Mouse (Mus musculus) CH12.LX (cell line): ENCODE results near the gene Fgfr2. TPM values are rescaled to one million over a fixed set of nuclear protein-coding genes. Genes with fewer than 3 reads are reported as not detected.

Experiments used
- DNase-seq: peaks from one replicate; pipeline ENCODE4 v3.0.0-alpha.2; 2013; ENCODE audit errors: extremely low read depth
- H3K27ac ChIP-seq: 2 replicates; pipeline ENCODE4 v1.5.1; 2012; ENCODE audit warnings: low read depth, mild to moderate bottlenecking, control low read depth, moderate library complexity; ENCODE audit not compliant: insufficient read depth
- H3K27me3 ChIP-seq: replicated peaks from 2 replicates; pipeline ENCODE3; 2012; ENCODE audit warnings: inconsistent platforms
- H3K36me3 ChIP-seq, 2 experiments: replicated peaks in 1 of 2; 2 replicates each; pipeline versions ENCODE3 to v1.6.1; 2012; ENCODE audit warnings: inconsistent platforms in 1 of 2, low read length in 1 of 2, mild to moderate bottlenecking in 1 of 2, mixed read lengths in 1 of 2, moderate library complexity in 1 of 2; ENCODE audit not compliant: control insufficient read depth in 1 of 2, insufficient read depth in 1 of 2
- H3K4me1 ChIP-seq, 2 experiments: 2 replicates each; pipeline ENCODE4 v1.6.1; 2012; ENCODE audit warnings: inconsistent platforms in 1 of 2, moderate library complexity in 1 of 2; ENCODE audit not compliant: insufficient read depth in 2 of 2, control insufficient read depth in 1 of 2
- H3K4me2 ChIP-seq: 2 replicates; pipeline ENCODE4 v1.6.1; 2012; ENCODE audit warnings: low read depth, mild to moderate bottlenecking, control low read depth; ENCODE audit not compliant: poor library complexity, insufficient read depth, severe bottlenecking
- H3K4me3 ChIP-seq, 3 experiments: fragments of 150-350 bp in 1 of 3; sonication (generic) in 1 of 3; replicated peaks in 1 of 3; 2 replicates each; pipeline versions ENCODE3 to v1.5.1; 2011 to 2012; ENCODE audit warnings: low read depth in 2 of 3, low read length in 2 of 3, mild to moderate bottlenecking in 2 of 3, moderate library complexity in 2 of 3, control low read depth in 1 of 3, improper control_type of control experiment in 1 of 3, inconsistent platforms in 1 of 3, mixed read lengths in 1 of 3; ENCODE audit not compliant: poor library complexity in 1 of 3
- H3K79me2 ChIP-seq: replicated peaks from 2 replicates; pipeline ENCODE4 v1.6.1; 2012; ENCODE audit warnings: mild to moderate bottlenecking, moderate library complexity; ENCODE audit not compliant: control insufficient read depth, poor library complexity, insufficient read depth, severe bottlenecking; ENCODE audit errors: extremely low read depth
- H3K9ac ChIP-seq: 2 replicates; pipeline ENCODE4 v1.6.1; 2012; ENCODE audit warnings: low read depth, mild to moderate bottlenecking, control low read depth, moderate library complexity; ENCODE audit not compliant: insufficient read depth
- H3K9me3 ChIP-seq: replicated peaks from 2 replicates; pipeline ENCODE3; 2012; ENCODE audit warnings: low read length, inconsistent platforms, mixed read lengths
- CTCF ChIP-seq, 2 experiments: IDR thresholded peaks in 1 of 2; conservative IDR thresholded peaks in 1 of 2; 2 replicates each; pipeline ENCODE4 v1.5.1; 2011 to 2012; ENCODE audit warnings: low read depth in 2 of 2, low read length in 2 of 2, improper control_type of control experiment in 1 of 2, inconsistent platforms in 1 of 2, mild to moderate bottlenecking in 1 of 2, moderate library complexity in 1 of 2
- E2F4 ChIP-seq: IDR thresholded peaks from 2 replicates; pipeline ENCODE4 v1.6.1; 2011; ENCODE audit warnings: low read depth, low read length, improper control_type of control experiment; ENCODE audit not compliant: insufficient replicate concordance
- EP300 ChIP-seq: IDR thresholded peaks from 2 replicates; pipeline ENCODE4 v1.6.1; 2011; ENCODE audit warnings: low read length, improper control_type of control experiment
- ETS1 ChIP-seq: conservative IDR thresholded peaks from 2 replicates; pipeline ENCODE4 v1.6.1; 2012; ENCODE audit warnings: low read depth, mild to moderate bottlenecking, inconsistent platforms, low read length, improper control_type of control experiment, moderate library complexity
- HCFC1 ChIP-seq: IDR thresholded peaks from 2 replicates; pipeline ENCODE4 v1.6.1; 2012; ENCODE audit warnings: low read depth, mild to moderate bottlenecking, inconsistent platforms, low read length, improper control_type of control experiment
- IRF4 ChIP-seq: IDR thresholded peaks from 2 replicates; pipeline ENCODE4 v1.6.1; 2014; ENCODE audit warnings: low read depth, mild to moderate bottlenecking, inconsistent platforms, low read length, improper control_type of control experiment
- MAZ ChIP-seq: IDR thresholded peaks from 2 replicates; pipeline ENCODE4 v1.6.1; 2012; ENCODE audit warnings: low read depth, mild to moderate bottlenecking, inconsistent platforms, low read length, improper control_type of control experiment, moderate library complexity
- MEF2A ChIP-seq: IDR thresholded peaks from 2 replicates; pipeline ENCODE4 v1.6.1; 2014; ENCODE audit warnings: low read depth, mild to moderate bottlenecking, inconsistent platforms, low read length, improper control_type of control experiment, borderline replicate concordance
- MYC ChIP-seq: IDR thresholded peaks from 2 replicates; pipeline ENCODE4 v1.6.1; 2011; ENCODE audit warnings: low read depth, mild to moderate bottlenecking, improper control_type of control experiment, low read length
- NELFE ChIP-seq: IDR thresholded peaks from 2 replicates; pipeline ENCODE4 v1.6.1; 2011; ENCODE audit warnings: low read depth, low read length, improper control_type of control experiment
- NRF1 ChIP-seq: IDR thresholded peaks from 2 replicates; pipeline ENCODE4 v1.6.1; 2014; ENCODE audit warnings: low read depth, mild to moderate bottlenecking, inconsistent platforms, low read length, improper control_type of control experiment, moderate library complexity
- RAD21 ChIP-seq: IDR thresholded peaks from 2 replicates; pipeline ENCODE4 v1.6.1; 2011; ENCODE audit warnings: low read depth, mild to moderate bottlenecking, low read length, improper control_type of control experiment, moderate library complexity
- SIN3A ChIP-seq: IDR thresholded peaks from 2 replicates; pipeline ENCODE4 v1.6.1; 2012; ENCODE audit warnings: low read length, improper control_type of control experiment, inconsistent platforms
- TBP ChIP-seq: conservative IDR thresholded peaks from 2 replicates; pipeline ENCODE4 v1.6.1; 2011; ENCODE audit warnings: low read depth, low read length, improper control_type of control experiment
- USF2 ChIP-seq: conservative IDR thresholded peaks from 2 replicates; pipeline ENCODE4 v1.6.1; 2011; ENCODE audit warnings: low read depth, low read length, improper control_type of control experiment
- ZNF384 ChIP-seq: IDR thresholded peaks from 2 replicates; pipeline ENCODE4 v1.6.1; 2012; ENCODE audit warnings: low read depth, low read length, improper control_type of control experiment, inconsistent platforms
- dilution Hi-C: fragments of 300-500 bp; cut with MboI; formaldehyde crosslinking; loops from 2 replicates; pipeline ENCODE4 v1.14.3; 2020; ENCODE audit warnings: low sequenced_read_pairs; ENCODE audit not compliant: extremely low pct_unique_long_range_greater_than_20kb, extremely low pct_ligation_motif_present
- in situ Hi-C: fragments of 300-500 bp; cut with MboI; formaldehyde crosslinking; loops from 3 replicates; pipeline ENCODE4 v1.14.3; 2019; ENCODE audit warnings: low sequenced_read_pairs, low pct_ligation_motif_present, low pct_unique_long_range_greater_than_20kb, mixed read lengths
- polyA plus RNA-seq: library from polyadenylated mRNA; unstranded; fragments of >175 nt; gene quantifications from 2 replicates; pipeline ENCODE4 v1.2.1, GENCODE M21; 2012; ENCODE audit warnings: low read depth; ENCODE audit not compliant: insufficient read length
- total RNA-seq, 2 experiments: library from RNA; depleted of rRNA; stranded (reverse); fragments of 300-350 nt in 1 of 2; fragments of >200 nt in 1 of 2; gene quantifications; 2 replicates each; pipeline ENCODE4 v1.2.3; 2012 to 2014

Gene Fgfr2
- total and polyA plus RNA-seq, 3 experiments, result not detected

GRCm38 (mm10) chr7:130859926-130860325 is 2263.2 kb downstream of the Fgfr2 start:
- Histone ChIP-seq H3K4me1 (peaks cover 21 to 72% of the 10 kb centered on the region in 2 experiments), H3K4me2 (no peak overlapping the region)

GRCm38 (mm10) chr7:130857973-130858372 is 2265.2 kb downstream of the Fgfr2 start:
- Histone ChIP-seq H3K9me3 (no peaks in the 10 kb centered on the region), H3K4me1 (peaks cover 13 to 53% of the 10 kb centered on the region in 2 experiments), H3K9ac (no peak overlapping the region), H3K36me3 (no peaks in the 10 kb centered on the region), H3K4me3 (no peak overlapping the region), H3K79me2 (no peaks in the 10 kb centered on the region), H3K27me3 (peaks cover 24% of the 10 kb centered on the region), H3K27ac (no peak overlapping the region), H3K4me2 (no peak overlapping the region)
- dilution Hi-C loops, result no loop called here
- TF ChIP-seq RAD21, result no peak
- TF ChIP-seq IRF4, result no peak
- in situ Hi-C loops, result no loop called here
- no peak for DNase-seq

More at GRCm38 (mm10) chr7:130859926-130860325, 2263.2 kb downstream of the Fgfr2 start:
- Histone ChIP-seq H3K27me3 (peaks cover 12% of the 10 kb centered on the region), H3K9ac (no peak overlapping the region), H3K27ac (no peak overlapping the region), H3K9me3 (no peaks in the 10 kb centered on the region), H3K4me3 (no peak overlapping the region), H3K36me3 (no peaks in the 10 kb centered on the region), H3K79me2 (no peaks in the 10 kb centered on the region)
- DNase-seq, result no peak
- dilution Hi-C loops (no loop called here), in situ Hi-C loops (no loop called here)
- TF ChIP-seq CTCF (conservative IDR thresholded peaks at IDR 0.05 in 1 of 2, IDR thresholded peaks at IDR 0.05 in 1 of 2; ENCODE audit: low read depth in 2 of 2, low read length in 2 of 2), result no peak
- no peak for TF ChIP-seq NRF1
- no peak for TF ChIP-seq MAZ
- TF ChIP-seq HCFC1, result no peak
- TF ChIP-seq USF2, result no peak
- no peak for TF ChIP-seq EP300
- no peak for TF ChIP-seq RAD21
- no peak for TF ChIP-seq MEF2A

DNA sequence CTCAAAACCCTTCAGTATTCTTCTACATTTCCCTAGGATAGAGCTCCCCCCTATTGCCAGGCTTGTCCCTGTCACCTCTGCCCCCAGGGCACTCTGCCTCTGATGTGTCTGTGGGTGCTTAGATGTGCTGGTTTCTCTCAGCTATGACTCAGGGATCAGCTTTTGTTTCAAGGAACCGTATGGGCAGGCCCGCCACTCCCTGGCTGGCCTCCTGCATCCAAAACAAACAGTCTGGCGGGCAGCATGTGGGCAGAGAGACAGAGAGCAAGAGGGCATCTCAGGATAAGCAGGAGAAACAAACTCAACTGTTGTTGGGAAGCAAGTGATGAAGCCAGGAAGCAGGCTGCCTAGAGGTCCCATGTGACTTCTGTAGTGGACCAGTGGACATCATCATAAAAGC is 2267.5 kb downstream of the Fgfr2 start:
- dilution Hi-C loops (no loop called here), in situ Hi-C loops (no loop called here)
- Histone ChIP-seq H3K36me3 (no peaks in the 10 kb centered on the region), H3K4me1 (peaks cover 6 to 30% of the 10 kb centered on the region in 2 experiments), H3K27ac (no peak overlapping the region), H3K9me3 (no peaks in the 10 kb centered on the region), H3K27me3 (peaks cover 34% of the 10 kb centered on the region), H3K4me3 (no peak overlapping the region), H3K79me2 (no peaks in the 10 kb centered on the region), H3K4me2 (no peak overlapping the region), H3K9ac (no peak overlapping the region)
- DNase-seq, result no peak
- no peak for TF ChIP-seq HCFC1
- no peak for TF ChIP-seq ETS1
- TF ChIP-seq ZNF384, result no peak
- no peak for TF ChIP-seq TBP
- TF ChIP-seq MYC, result no peak
- no peak for TF ChIP-seq USF2
- no peak for TF ChIP-seq SIN3A
- no peak for TF ChIP-seq NELFE
- no peak for TF ChIP-seq E2F4
